Mouse (Mus musculus) thymus, postnatal 25 days (tissue): ENCODE data around the gene Jmy.
"Not testable (repeated sequence)": the region's sequence is repeated elsewhere in the genome, so short reads cannot be mapped to it uniquely, and the experiment has no call there.

Experiments used
- DNase-seq: peaks from one replicate; pipeline ENCODE4 v3.0.0; 2022

Jmy gene

GRCm38 (mm10) chr13:93499167-93499972, at the start of gene Jmy:
TSS of gene Jmy (minus strand) at chr13:93499808.
- DNase-seq = peak; percentile 80

GRCm38 (mm10) chr13:93547641-93548040, 48.0 kb upstream of the Jmy start:
- no peak for DNase-seq

- peak; percentile 15 for DNase-seq
Measured at GRCm38 (mm10) chr13:93546011-93546410, 46.4 kb upstream of the Jmy start.

- no peak for DNase-seq
Measured at GRCm38 (mm10) chr13:93544274-93544673, 44.7 kb upstream of the Jmy start.

GRCm38 (mm10) chr13:93539311-93539710, 39.7 kb upstream of the Jmy start:
- DNase-seq = no peak

GRCm38 (mm10) chr13:93518753-93519319, 19.2 kb upstream of the Jmy start:
- DNase-seq = no peak

- no peak for DNase-seq
Measured at GRCm38 (mm10) chr13:93517223-93517622, 17.6 kb upstream of the Jmy start.

- no peak for DNase-seq
Measured at GRCm38 (mm10) chr13:93514000-93514795, 14.6 kb upstream of the Jmy start.

- DNase-seq = no peak
Measured at GRCm38 (mm10) chr13:93510447-93511180, 11.0 kb upstream of the Jmy start.

GRCm38 (mm10) chr13:93506920-93507319, 7.3 kb upstream of the Jmy start:
- not testable (repeated sequence) for DNase-seq

GRCm38 (mm10) chr13:93501724-93502123, 2.1 kb upstream of the Jmy start:
- no peak for DNase-seq

GRCm38 (mm10) chr13:93499973-93500633, 495 bp upstream of the Jmy start:
- no peak for DNase-seq

- DNase-seq = peak; percentile 53
Measured at GRCm38 (mm10) chr13:93498211-93499166, 1.1 kb downstream of the Jmy start.

GRCm38 (mm10) chr13:93496977-93497376, 2.6 kb downstream of the Jmy start:
- DNase-seq = no peak

GRCm38 (mm10) chr13:93488510-93488909, 11.1 kb downstream of the Jmy start:
- no peak for DNase-seq

- no peak for DNase-seq
Measured at GRCm38 (mm10) chr13:93487734-93488133, 11.9 kb downstream of the Jmy start.

- no peak for DNase-seq
Measured at GRCm38 (mm10) chr13:93484276-93484675, 15.3 kb downstream of the Jmy start.

GRCm38 (mm10) chr13:93481110-93481509, 18.5 kb downstream of the Jmy start:
- DNase-seq = no peak

GRCm38 (mm10) chr13:93478344-93478743, 21.3 kb downstream of the Jmy start:
- no peak for DNase-seq

GRCm38 (mm10) chr13:93468355-93468754, 31.3 kb downstream of the Jmy start:
- DNase-seq = no peak

GRCm38 (mm10) chr13:93459566-93459965, 40.0 kb downstream of the Jmy start:
- no peak for DNase-seq
